Mouse (Mus musculus): ENCODE measurements at regions not wholly inside any gene's neighbourhood (a gene's known extent, or its start where the extent isn't known, plus 50 kb on each side); places are given as distances from the start of the nearest gene placed in this dataset.

GRCm38 (mm10) chr11:55918411-55918810 lies 122.4 kb downstream of the Nmur2 start:
- no peak for TF ChIP-seq CTCF (IDR thresholded peaks at IDR 0.05; ENCODE audit: low read depth, low read length)
- no peak for TF ChIP-seq POLR2A (IDR thresholded peaks at IDR 0.05; ENCODE audit: extremely low read depth, insufficient read depth, low read length)

All from liver, adult 2 months (tissue).